Mouse (Mus musculus) limb, embryonic 14.5 days (tissue): ENCODE measurements around the gene Gm2022. TPM values are rescaled to one million over a fixed set of nuclear protein-coding genes. Genes with fewer than 3 reads are reported as not detected.

Experiments
- polyA plus RNA-seq, 2 experiments: library from polyadenylated mRNA; depleted of rRNA in 1 of 2; stranded (reverse) in 1 of 2; unstranded in 1 of 2; fragments of >200 nt; fragmentation: Nextera tagmentation in 1 of 2; extraction: Ambion mirVana in 1 of 2; gene quantifications; 2 replicates each; pipeline versions ENCODE4 v1.2.1 to v1.2.3; 2012 to 2014

The Gm2022 gene
- polyA plus RNA-seq, 2 experiments = not detected

Other genes with a start within 250 kb of the Gm2022 start
- gene Gm21319, start 119.6 kb upstream of the Gm2022 start, polyA plus RNA-seq (2012; rRNA removed) = not detected in 2 replicates
- not detected in 2 replicates for gene Gm21319, start 119.6 kb upstream of the Gm2022 start, polyA plus RNA-seq (2014; fragmentation: Nextera tagmentation; extraction: Ambion mirVana)
- gene Gm21936, start 99.9 kb upstream of the Gm2022 start, polyA plus RNA-seq (2012; rRNA removed) = not detected in 2 replicates
- gene Gm21936, start 99.9 kb upstream of the Gm2022 start, polyA plus RNA-seq (2014; fragmentation: Nextera tagmentation; extraction: Ambion mirVana) = not detected in 2 replicates
- gene BB287469, start 78.8 kb upstream of the Gm2022 start, polyA plus RNA-seq (2012; rRNA removed) = not detected in 2 replicates
- gene BB287469, start 78.8 kb upstream of the Gm2022 start, polyA plus RNA-seq (2014; fragmentation: Nextera tagmentation; extraction: Ambion mirVana) = not detected in 2 replicates
- not detected in 2 replicates for gene Gm2001, start 53.0 kb upstream of the Gm2022 start, polyA plus RNA-seq (2012; rRNA removed)
- not detected in 2 replicates for gene Gm2001, start 53.0 kb upstream of the Gm2022 start, polyA plus RNA-seq (2014; fragmentation: Nextera tagmentation; extraction: Ambion mirVana)
- gene Gm2016, start 21.3 kb upstream of the Gm2022 start, polyA plus RNA-seq (2012; rRNA removed) = not detected in 2 replicates
- gene Gm2016, start 21.3 kb upstream of the Gm2022 start, polyA plus RNA-seq (2014; fragmentation: Nextera tagmentation; extraction: Ambion mirVana) = not detected in 2 replicates
- gene Gm2035, start 24.5 kb downstream of the Gm2022 start, polyA plus RNA-seq (2012; rRNA removed) = not detected in 2 replicates
- not detected in 2 replicates for gene Gm2035, start 24.5 kb downstream of the Gm2022 start, polyA plus RNA-seq (2014; fragmentation: Nextera tagmentation; extraction: Ambion mirVana)
- gene Gm2042, start 58.7 kb downstream of the Gm2022 start, polyA plus RNA-seq (2012; rRNA removed) = not detected in 2 replicates
- not detected in 2 replicates for gene Gm2042, start 58.7 kb downstream of the Gm2022 start, polyA plus RNA-seq (2014; fragmentation: Nextera tagmentation; extraction: Ambion mirVana)
- not detected in 2 replicates for gene Gm2075, start 116.5 kb downstream of the Gm2022 start, polyA plus RNA-seq (2012; rRNA removed)
- gene Gm2075, start 116.5 kb downstream of the Gm2022 start, polyA plus RNA-seq (2014; fragmentation: Nextera tagmentation; extraction: Ambion mirVana) = not detected in 2 replicates
- gene Gm6803, start 123.4 kb downstream of the Gm2022 start, polyA plus RNA-seq (2012; rRNA removed) = not detected in 2 replicates
- not detected in 2 replicates for gene Gm6803, start 123.4 kb downstream of the Gm2022 start, polyA plus RNA-seq (2014; fragmentation: Nextera tagmentation; extraction: Ambion mirVana)
- gene Gm2056, start 131.6 kb downstream of the Gm2022 start, polyA plus RNA-seq (2012; rRNA removed) = not detected in 2 replicates
- not detected in 2 replicates for gene Gm2056, start 131.6 kb downstream of the Gm2022 start, polyA plus RNA-seq (2014; fragmentation: Nextera tagmentation; extraction: Ambion mirVana)
- not detected in 2 replicates for gene Gm16368, start 188.3 kb downstream of the Gm2022 start, polyA plus RNA-seq (2012; rRNA removed)
- not detected in 2 replicates for gene Gm16368, start 188.3 kb downstream of the Gm2022 start, polyA plus RNA-seq (2014; fragmentation: Nextera tagmentation; extraction: Ambion mirVana)